Mouse (Mus musculus) CH12.LX (cell line): Measurements from ENCODE around the gene Foxa3. TPM values are rescaled to one million over a fixed set of nuclear protein-coding genes. Genes with fewer than 3 reads are reported as not detected.

Experiments used
- DNase-seq: peaks from one replicate; pipeline ENCODE4 v3.0.0-alpha.2; 2013; ENCODE audit errors: extremely low read depth
- H3K27ac ChIP-seq: 2 replicates; pipeline ENCODE4 v1.5.1; 2012; ENCODE audit warnings: low read depth, mild to moderate bottlenecking, control low read depth, moderate library complexity; ENCODE audit not compliant: insufficient read depth
- H3K27me3 ChIP-seq: replicated peaks from 2 replicates; pipeline ENCODE3; 2012; ENCODE audit warnings: inconsistent platforms
- H3K36me3 ChIP-seq, 2 experiments: replicated peaks in 1 of 2; 2 replicates each; pipeline versions ENCODE3 to v1.6.1; 2012; ENCODE audit warnings: inconsistent platforms in 1 of 2, low read length in 1 of 2, mild to moderate bottlenecking in 1 of 2, mixed read lengths in 1 of 2, moderate library complexity in 1 of 2; ENCODE audit not compliant: control insufficient read depth in 1 of 2, insufficient read depth in 1 of 2
- H3K4me1 ChIP-seq, 2 experiments: 2 replicates each; pipeline ENCODE4 v1.6.1; 2012; ENCODE audit warnings: inconsistent platforms in 1 of 2, moderate library complexity in 1 of 2; ENCODE audit not compliant: insufficient read depth in 2 of 2, control insufficient read depth in 1 of 2
- H3K4me2 ChIP-seq: 2 replicates; pipeline ENCODE4 v1.6.1; 2012; ENCODE audit warnings: low read depth, mild to moderate bottlenecking, control low read depth; ENCODE audit not compliant: poor library complexity, insufficient read depth, severe bottlenecking
- H3K4me3 ChIP-seq, 3 experiments: fragments of 150-350 bp in 1 of 3; sonication (generic) in 1 of 3; replicated peaks in 1 of 3; 2 replicates each; pipeline versions ENCODE3 to v1.5.1; 2011 to 2012; ENCODE audit warnings: low read depth in 2 of 3, low read length in 2 of 3, mild to moderate bottlenecking in 2 of 3, moderate library complexity in 2 of 3, control low read depth in 1 of 3, improper control_type of control experiment in 1 of 3, inconsistent platforms in 1 of 3, mixed read lengths in 1 of 3; ENCODE audit not compliant: poor library complexity in 1 of 3
- H3K79me2 ChIP-seq: replicated peaks from 2 replicates; pipeline ENCODE4 v1.6.1; 2012; ENCODE audit warnings: mild to moderate bottlenecking, moderate library complexity; ENCODE audit not compliant: control insufficient read depth, poor library complexity, insufficient read depth, severe bottlenecking; ENCODE audit errors: extremely low read depth
- H3K9ac ChIP-seq: 2 replicates; pipeline ENCODE4 v1.6.1; 2012; ENCODE audit warnings: low read depth, mild to moderate bottlenecking, control low read depth, moderate library complexity; ENCODE audit not compliant: insufficient read depth
- H3K9me3 ChIP-seq: replicated peaks from 2 replicates; pipeline ENCODE3; 2012; ENCODE audit warnings: low read length, inconsistent platforms, mixed read lengths
- BHLHE40 ChIP-seq: IDR thresholded peaks from 2 replicates; pipeline ENCODE4 v1.6.1; 2011; ENCODE audit warnings: mild to moderate bottlenecking, low read depth, low read length, improper control_type of control experiment
- CHD2 ChIP-seq: IDR thresholded peaks from 2 replicates; pipeline ENCODE4 v1.6.1; 2011; ENCODE audit warnings: low read length, improper control_type of control experiment
- CTCF ChIP-seq, 2 experiments: IDR thresholded peaks in 1 of 2; conservative IDR thresholded peaks in 1 of 2; 2 replicates each; pipeline ENCODE4 v1.5.1; 2011 to 2012; ENCODE audit warnings: low read depth in 2 of 2, low read length in 2 of 2, improper control_type of control experiment in 1 of 2, inconsistent platforms in 1 of 2, mild to moderate bottlenecking in 1 of 2, moderate library complexity in 1 of 2
- E2F4 ChIP-seq: IDR thresholded peaks from 2 replicates; pipeline ENCODE4 v1.6.1; 2011; ENCODE audit warnings: low read depth, low read length, improper control_type of control experiment; ENCODE audit not compliant: insufficient replicate concordance
- ELF1 ChIP-seq: IDR thresholded peaks from 2 replicates; pipeline ENCODE4 v1.6.1; 2014; ENCODE audit warnings: low read depth, mild to moderate bottlenecking, inconsistent platforms, low read length, improper control_type of control experiment
- EP300 ChIP-seq: IDR thresholded peaks from 2 replicates; pipeline ENCODE4 v1.6.1; 2011; ENCODE audit warnings: low read length, improper control_type of control experiment
- ETS1 ChIP-seq: conservative IDR thresholded peaks from 2 replicates; pipeline ENCODE4 v1.6.1; 2012; ENCODE audit warnings: low read depth, mild to moderate bottlenecking, inconsistent platforms, low read length, improper control_type of control experiment, moderate library complexity
- GABPA ChIP-seq: IDR thresholded peaks from 2 replicates; pipeline ENCODE4 v1.6.1; 2012; ENCODE audit warnings: low read depth, low read length, improper control_type of control experiment, inconsistent platforms; ENCODE audit not compliant: insufficient replicate concordance
- IRF4 ChIP-seq: IDR thresholded peaks from 2 replicates; pipeline ENCODE4 v1.6.1; 2014; ENCODE audit warnings: low read depth, mild to moderate bottlenecking, inconsistent platforms, low read length, improper control_type of control experiment
- JUN ChIP-seq: IDR thresholded peaks from 2 replicates; pipeline ENCODE4 v1.6.1; 2011; ENCODE audit warnings: low read depth, mild to moderate bottlenecking, low read length, improper control_type of control experiment, moderate library complexity; ENCODE audit not compliant: insufficient read depth
- KAT2A ChIP-seq: IDR thresholded peaks from 2 replicates; pipeline ENCODE4 v1.6.1; 2012; ENCODE audit warnings: low read length, improper control_type of control experiment, inconsistent platforms; ENCODE audit not compliant: insufficient replicate concordance
- MEF2A ChIP-seq: IDR thresholded peaks from 2 replicates; pipeline ENCODE4 v1.6.1; 2014; ENCODE audit warnings: low read depth, mild to moderate bottlenecking, inconsistent platforms, low read length, improper control_type of control experiment, borderline replicate concordance
- MXI1 ChIP-seq: IDR thresholded peaks from 2 replicates; pipeline ENCODE4 v1.6.1; 2011; ENCODE audit warnings: mild to moderate bottlenecking, low read depth, low read length, improper control_type of control experiment
- NELFE ChIP-seq: IDR thresholded peaks from 2 replicates; pipeline ENCODE4 v1.6.1; 2011; ENCODE audit warnings: low read depth, low read length, improper control_type of control experiment
- POLR2A ChIP-seq: IDR thresholded peaks from 2 replicates; pipeline ENCODE4 v1.6.1; 2011; ENCODE audit warnings: low read depth, mild to moderate bottlenecking, improper control_type of control experiment, low read length
- POLR2AphosphoS2 ChIP-seq: IDR thresholded peaks from 2 replicates; pipeline ENCODE4 v1.6.1; 2011; ENCODE audit warnings: low read depth, low read length, improper control_type of control experiment
- RAD21 ChIP-seq: IDR thresholded peaks from 2 replicates; pipeline ENCODE4 v1.6.1; 2011; ENCODE audit warnings: low read depth, mild to moderate bottlenecking, low read length, improper control_type of control experiment, moderate library complexity
- RCOR1 ChIP-seq: conservative IDR thresholded peaks from 2 replicates; pipeline ENCODE4 v1.6.1; 2012; ENCODE audit warnings: low read depth, mild to moderate bottlenecking, inconsistent platforms, low read length, improper control_type of control experiment
- TCF12 ChIP-seq: IDR thresholded peaks from 2 replicates; pipeline ENCODE4 v1.6.1; 2014; ENCODE audit warnings: low read depth, mild to moderate bottlenecking, inconsistent platforms, low read length, improper control_type of control experiment
- UBTF ChIP-seq: IDR thresholded peaks from 2 replicates; pipeline ENCODE4 v1.6.1; 2012; ENCODE audit warnings: low read depth, mild to moderate bottlenecking, inconsistent platforms, low read length, improper control_type of control experiment, moderate library complexity
- USF1 ChIP-seq: IDR thresholded peaks from 2 replicates; pipeline ENCODE4 v1.6.1; 2014; ENCODE audit warnings: low read depth, mild to moderate bottlenecking, inconsistent platforms, low read length, improper control_type of control experiment
- USF2 ChIP-seq: conservative IDR thresholded peaks from 2 replicates; pipeline ENCODE4 v1.6.1; 2011; ENCODE audit warnings: low read depth, low read length, improper control_type of control experiment
- ZKSCAN1 ChIP-seq: IDR thresholded peaks from 2 replicates; pipeline ENCODE4 v1.6.1; 2012; ENCODE audit warnings: low read depth, inconsistent platforms, low read length, improper control_type of control experiment, borderline replicate concordance
- ZMIZ1 ChIP-seq: IDR thresholded peaks from 2 replicates; pipeline ENCODE4 v1.6.1; 2012; ENCODE audit warnings: low read depth, mild to moderate bottlenecking, inconsistent platforms, low read length, improper control_type of control experiment
- ZNF384 ChIP-seq: IDR thresholded peaks from 2 replicates; pipeline ENCODE4 v1.6.1; 2012; ENCODE audit warnings: low read depth, low read length, improper control_type of control experiment, inconsistent platforms
- dilution Hi-C: fragments of 300-500 bp; cut with MboI; formaldehyde crosslinking; loops from 2 replicates; pipeline ENCODE4 v1.14.3; 2020; ENCODE audit warnings: low sequenced_read_pairs; ENCODE audit not compliant: extremely low pct_unique_long_range_greater_than_20kb, extremely low pct_ligation_motif_present
- in situ Hi-C: fragments of 300-500 bp; cut with MboI; formaldehyde crosslinking; loops from 3 replicates; pipeline ENCODE4 v1.14.3; 2019; ENCODE audit warnings: low sequenced_read_pairs, low pct_ligation_motif_present, low pct_unique_long_range_greater_than_20kb, mixed read lengths
- polyA plus RNA-seq: library from polyadenylated mRNA; unstranded; fragments of >175 nt; gene quantifications from 2 replicates; pipeline ENCODE4 v1.2.1, GENCODE M21; 2012; ENCODE audit warnings: low read depth; ENCODE audit not compliant: insufficient read length
- total RNA-seq, 2 experiments: library from RNA; depleted of rRNA; stranded (reverse); fragments of 300-350 nt in 1 of 2; fragments of >200 nt in 1 of 2; gene quantifications; 2 replicates each; pipeline ENCODE4 v1.2.3; 2012 to 2014

The Foxa3 gene
- total and polyA plus RNA-seq, 3 experiments, result 0.08 TPM; not detected in 2

GRCm38 (mm10) chr7:19055108-19055507 is 31.8 kb upstream of the Foxa3 start:
- Histone ChIP-seq H3K4me3 (no peak overlapping the region), H3K4me1 (peaks cover 0 to 6% of the 10 kb centered on the region in 2 experiments; a peak in 1 of 4 replicates), H3K4me2 (no peak overlapping the region), H3K9me3 (no peaks in the 10 kb centered on the region), H3K79me2 (no peaks in the 10 kb centered on the region), H3K9ac (no peak overlapping the region), H3K27me3 (no peaks in the 10 kb centered on the region), H3K27ac (no peak overlapping the region), H3K36me3 (peaks cover 54 to 87% of the 10 kb centered on the region in 2 experiments)
- dilution Hi-C loops, result no loop called here
- in situ Hi-C loops, result no loop called here
- DNase-seq, result no peak
- TF ChIP-seq NELFE (no peak), ETS1 (no peak), USF2 (no peak), MEF2A (no peak), CTCF (conservative IDR thresholded peaks at IDR 0.05 in 1 of 2, IDR thresholded peaks at IDR 0.05 in 1 of 2; ENCODE audit: low read depth in 2 of 2, low read length in 2 of 2) (no peak), KAT2A (no peak), TCF12 (no peak), USF1 (no peak), UBTF (no peak), ELF1 (no peak)

- no peak overlapping the region for H3K9ac ChIP-seq
- no peaks in the 10 kb centered on the region for H3K79me2 ChIP-seq
- H3K36me3 ChIP-seq, result peaks cover 58 to 90% of the 10 kb centered on the region in 2 experiments
- in situ Hi-C loops (no loop called here), dilution Hi-C loops (no loop called here)
- H3K4me2 ChIP-seq, result no peak overlapping the region
- peaks cover 0 to 10% of the 10 kb centered on the region in 2 experiments; a peak in 1 of 4 replicates for H3K4me1 ChIP-seq
- no peak for DNase-seq
- H3K4me3 ChIP-seq, result no peak overlapping the region
- H3K9me3 ChIP-seq, result no peaks in the 10 kb centered on the region
- H3K27ac ChIP-seq, result no peak overlapping the region
- no peaks in the 10 kb centered on the region for H3K27me3 ChIP-seq
- TF ChIP-seq ZKSCAN1 (no peak), IRF4 (no peak), MXI1 (no peak), ETS1 (no peak), POLR2A (no peak), GABPA (no peak), NELFE (no peak), RAD21 (no peak), RCOR1 (no peak), CHD2 (no peak), JUN (no peak), BHLHE40 (no peak), POLR2AphosphoS2 (no peak), E2F4 (no peak), KAT2A (no peak), ZNF384 (no peak), ZMIZ1 (no peak), MEF2A (no peak), ELF1 (no peak), EP300 (no peak)
Observed at GRCm38 (mm10) chr7:19054777-19055076, 31.4 kb upstream of the Foxa3 start.
